Mouse (Mus musculus): ENCODE measurements at regions not wholly inside any gene's neighbourhood (a gene's known extent, or its start where the extent isn't known, plus 50 kb on each side); places are given as distances from the start of the nearest gene placed in this dataset.

DNA sequence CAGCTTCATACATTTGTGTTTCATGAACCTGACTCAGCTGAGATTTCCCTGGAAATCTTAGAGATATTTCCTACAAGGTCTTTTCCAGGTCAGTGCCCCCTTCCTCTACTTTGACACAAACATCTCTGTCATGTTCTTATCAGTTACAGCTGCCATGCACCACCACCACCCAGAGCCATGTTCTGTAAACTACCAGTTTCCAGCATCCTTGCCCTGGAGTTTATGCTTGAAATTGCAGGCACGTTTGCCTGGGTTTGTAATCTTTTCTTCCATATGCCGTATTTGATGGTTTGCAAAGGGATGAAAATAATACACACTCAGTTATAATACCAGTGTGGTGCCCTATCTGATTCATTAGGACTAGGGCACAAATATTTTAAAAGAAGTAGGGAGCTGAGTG, 176.6 kb upstream of the Hnrnpa3 start:
- no peaks in the 10 kb centered on the region for H3K36me3 ChIP-seq
- WGBS, result 80% methylated on average over 2 of the region's 2 CpGs
- ATAC-seq (ENCODE audit: low FRiP score, low read depth), result no peak
- no peak overlapping the region for H3K4me3 ChIP-seq
- H3K9ac ChIP-seq, result no peak overlapping the region
- H3K27me3 ChIP-seq (replicated peaks), result no peaks in the 10 kb centered on the region
- H3K27ac ChIP-seq, result no peak overlapping the region
- H3K4me1 ChIP-seq, result peaks cover 11% of the 10 kb centered on the region; the same call in 1 of the 2 replicates
- H3K4me2 ChIP-seq (replicated peaks), result no peak overlapping the region
- no peaks in the 10 kb centered on the region for H3K9me3 ChIP-seq

DNA sequence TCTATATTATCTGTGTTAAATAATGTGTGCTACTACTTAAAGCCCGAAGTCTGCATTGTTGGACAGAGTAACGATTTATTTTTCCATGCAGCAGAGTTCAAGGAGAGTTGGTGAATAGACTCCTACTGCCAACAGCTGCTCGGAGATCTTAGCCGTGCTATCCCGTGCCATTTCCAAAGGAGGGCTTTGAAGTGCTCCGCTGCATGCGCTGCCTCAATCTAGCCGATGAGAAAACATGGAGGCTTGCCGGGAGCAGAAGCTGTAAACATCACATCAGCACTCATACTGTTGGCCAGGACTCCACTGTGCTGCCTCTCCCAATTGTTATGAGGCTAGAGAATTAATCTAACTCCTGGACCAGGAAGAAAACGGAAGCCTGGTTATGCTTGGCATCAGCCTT, 174.1 kb upstream of the Hnrnpa3 start:
- no peak overlapping the region for H3K4me2 ChIP-seq (replicated peaks)
- no peak overlapping the region for H3K9ac ChIP-seq
- H3K27me3 ChIP-seq (replicated peaks), result no peaks in the 10 kb centered on the region
- H3K9me3 ChIP-seq, result no peaks in the 10 kb centered on the region
- no peak overlapping the region for H3K4me3 ChIP-seq
- no peak overlapping the region for H3K27ac ChIP-seq
- ATAC-seq (ENCODE audit: low FRiP score, low read depth), result no peak
- peaks cover 11% of the 10 kb centered on the region; the same call in 1 of the 2 replicates for H3K4me1 ChIP-seq
- H3K36me3 ChIP-seq, result no peaks in the 10 kb centered on the region
- 38% methylated on average over 10 of the region's 10 CpGs for WGBS

DNA sequence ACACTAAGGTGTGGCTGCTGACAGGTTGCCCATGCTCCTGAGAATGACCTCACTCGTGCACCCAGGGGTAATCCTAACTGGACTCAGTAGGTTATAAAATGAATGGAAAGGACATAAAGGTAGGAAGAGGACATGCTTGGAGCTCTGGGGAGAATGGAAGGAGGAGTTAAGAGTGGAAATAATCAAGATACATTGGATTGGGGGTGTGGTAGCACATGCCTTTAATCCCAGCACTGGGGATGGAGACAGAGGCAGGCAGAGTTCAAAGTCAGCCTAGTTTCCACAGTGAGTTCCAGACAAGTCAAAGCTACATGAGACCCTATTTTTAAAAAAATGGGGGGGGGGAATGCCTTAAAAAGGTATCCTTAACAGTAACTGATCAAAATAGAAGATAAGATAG, 167.9 kb upstream of the Hnrnpa3 start:
- Histone ChIP-seq H3K36me3 (no peaks in the 10 kb centered on the region), H3K4me2 (replicated peaks) (no peak overlapping the region), H3K9ac (no peak overlapping the region), H3K27me3 (replicated peaks) (no peaks in the 10 kb centered on the region), H3K27ac (no peak overlapping the region), H3K4me3 (no peak overlapping the region), H3K9me3 (no peaks in the 10 kb centered on the region), H3K4me1 (0 out of 2 replicates have a peak, but pooled peaks cover 4% of the 10 kb centered on the region)
- WGBS, result 95% methylated on average over 1 of the region's 1 CpGs
- no peak for ATAC-seq (ENCODE audit: low FRiP score, low read depth)

DNA sequence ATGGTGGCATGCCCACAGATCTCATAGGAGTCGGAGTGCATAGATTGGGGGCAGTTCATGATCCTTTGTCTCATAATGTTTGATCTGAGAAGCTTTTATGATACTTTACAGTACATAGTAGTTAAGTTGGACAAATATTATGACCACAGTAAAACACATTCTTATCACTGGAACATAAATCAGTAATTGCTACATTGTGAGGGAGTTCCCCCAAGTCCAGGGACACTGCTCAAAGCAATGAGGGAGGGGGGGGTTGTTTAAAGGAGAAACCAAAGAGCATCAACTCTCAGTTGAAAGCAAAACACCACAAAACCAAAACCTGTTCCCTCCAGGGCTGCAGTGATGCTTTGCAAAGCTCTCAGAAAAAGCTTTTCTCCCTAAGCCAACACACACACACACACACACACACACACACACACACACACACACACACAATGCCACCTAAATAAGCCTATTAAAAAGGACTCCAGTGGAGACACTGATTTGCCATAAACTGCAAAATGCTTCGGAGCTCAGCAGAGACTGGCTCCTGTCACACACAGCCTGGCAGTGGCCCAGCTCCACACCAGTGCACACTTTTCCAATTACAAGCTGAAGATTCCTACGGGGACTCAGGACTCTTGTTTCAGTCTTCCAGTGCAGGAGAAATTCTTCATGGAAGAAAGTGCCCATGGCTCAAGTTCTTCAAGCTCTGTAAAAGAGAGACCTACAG, 167.1 kb upstream of the Hnrnpa3 start:
- Histone ChIP-seq H3K9me3 (no peaks in the 10 kb centered on the region), H3K4me1 (0 out of 2 replicates have a peak, but pooled peaks cover 4% of the 10 kb centered on the region), H3K4me3 (no peak overlapping the region), H3K4me2 (replicated peaks) (no peak overlapping the region), H3K9ac (no peak overlapping the region), H3K27me3 (replicated peaks) (no peaks in the 10 kb centered on the region), H3K36me3 (no peaks in the 10 kb centered on the region), H3K27ac (no peak overlapping the region)
- 41% methylated on average over 3 of the region's 3 CpGs for WGBS
- ATAC-seq (ENCODE audit: low FRiP score, low read depth), result no peak

DNA sequence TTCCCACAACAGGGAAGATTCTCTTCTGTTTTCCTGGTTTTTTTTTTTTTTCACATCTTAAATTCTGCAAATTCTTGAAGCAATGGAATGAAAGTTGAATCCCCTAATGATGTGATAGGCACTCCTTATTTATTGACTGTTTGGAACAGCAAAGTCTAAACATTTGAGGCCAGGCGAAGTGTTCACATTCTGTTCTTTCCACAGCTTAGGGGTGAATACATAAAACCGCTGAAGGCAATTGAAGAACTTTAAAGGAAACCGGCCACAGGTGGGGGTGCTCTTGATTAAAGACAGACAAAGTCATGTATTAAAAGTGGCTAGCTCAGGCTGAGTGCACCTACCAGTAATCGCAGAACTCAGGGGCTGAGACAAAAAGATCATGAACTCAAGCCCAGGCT, 166.6 kb upstream of the Hnrnpa3 start:
- H3K9me3 ChIP-seq, result no peaks in the 10 kb centered on the region
- 0 out of 2 replicates have a peak, but pooled peaks cover 4% of the 10 kb centered on the region for H3K4me1 ChIP-seq
- 78% methylated on average over 4 of the region's 4 CpGs for WGBS
- H3K9ac ChIP-seq, result no peak overlapping the region
- H3K4me2 ChIP-seq (replicated peaks), result no peak overlapping the region
- H3K27me3 ChIP-seq (replicated peaks), result no peaks in the 10 kb centered on the region
- no peaks in the 10 kb centered on the region for H3K36me3 ChIP-seq
- H3K27ac ChIP-seq, result no peak overlapping the region
- no peak for ATAC-seq (ENCODE audit: low FRiP score, low read depth)
- H3K4me3 ChIP-seq, result no peak overlapping the region

DNA sequence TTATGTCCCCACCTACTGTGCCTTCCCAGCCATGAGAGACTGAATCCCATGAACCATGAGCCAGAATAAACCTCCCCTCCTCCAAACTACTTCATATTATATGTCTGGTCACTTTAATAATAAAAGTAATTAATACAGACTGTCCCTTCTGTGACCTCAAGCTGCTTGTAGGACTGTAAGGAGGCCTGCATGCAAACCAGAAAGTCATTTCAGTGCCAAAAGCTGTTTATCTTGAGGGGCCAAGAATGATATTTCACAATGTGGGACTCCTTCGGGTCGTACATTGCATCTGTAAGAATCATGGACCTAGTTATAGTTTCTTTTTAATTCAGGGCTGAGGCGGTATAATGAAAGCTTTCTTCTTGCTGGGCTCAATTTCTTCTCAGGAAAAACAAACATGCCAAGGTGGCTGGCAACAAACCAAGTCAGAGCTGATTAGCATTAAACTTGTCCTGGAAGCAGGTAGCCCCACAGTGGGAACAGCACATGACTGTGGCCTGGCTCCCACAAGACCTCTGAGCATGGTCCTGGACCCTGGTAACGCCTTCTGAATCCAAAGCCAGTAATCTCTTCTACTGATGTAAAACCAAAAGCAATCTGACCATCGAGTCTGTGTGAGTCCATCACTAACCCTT, 162.3 kb upstream of the Hnrnpa3 start:
- Histone ChIP-seq H3K27me3 (replicated peaks) (no peaks in the 10 kb centered on the region), H3K9ac (no peak overlapping the region), H3K4me2 (replicated peaks) (no peak overlapping the region), H3K36me3 (no peaks in the 10 kb centered on the region), H3K27ac (no peak overlapping the region), H3K4me3 (no peak overlapping the region), H3K9me3 (no peaks in the 10 kb centered on the region), H3K4me1 (0 out of 2 replicates have a peak, but pooled peaks cover 4% of the 10 kb centered on the region)
- 87% methylated on average over 5 of the region's 5 CpGs for WGBS
- ATAC-seq (ENCODE audit: low FRiP score, low read depth), result no peak

DNA sequence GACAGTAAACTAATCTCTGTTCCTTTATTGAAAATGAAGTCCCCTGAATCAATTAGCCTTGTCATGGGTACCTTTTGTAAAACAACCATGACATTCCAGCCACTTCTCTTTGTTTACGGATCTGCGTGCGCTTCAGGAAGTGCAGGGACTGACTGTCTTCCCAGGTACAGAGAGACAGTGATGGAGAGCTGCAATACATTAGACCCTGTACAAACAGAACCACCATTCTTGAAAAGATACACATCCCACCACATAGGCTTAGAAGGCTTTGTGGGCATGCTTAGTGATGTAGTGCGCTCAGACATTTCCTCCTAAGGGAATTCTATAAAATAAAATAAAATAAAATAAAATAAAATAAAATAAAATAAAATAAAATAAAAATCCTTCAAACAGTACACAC, 148.8 kb upstream of the Hnrnpa3 start:
- Histone ChIP-seq H3K4me3 (no peak overlapping the region), H3K9me3 (no peaks in the 10 kb centered on the region), H3K4me2 (replicated peaks) (no peak overlapping the region), H3K9ac (no peak overlapping the region), H3K27me3 (replicated peaks) (no peaks in the 10 kb centered on the region), H3K4me1 (no peaks in the 10 kb centered on the region), H3K27ac (no peak overlapping the region), H3K36me3 (no peaks in the 10 kb centered on the region)
- ATAC-seq (ENCODE audit: low FRiP score, low read depth), result no peak
- WGBS, result 48% methylated on average over 4 of the region's 4 CpGs

DNA sequence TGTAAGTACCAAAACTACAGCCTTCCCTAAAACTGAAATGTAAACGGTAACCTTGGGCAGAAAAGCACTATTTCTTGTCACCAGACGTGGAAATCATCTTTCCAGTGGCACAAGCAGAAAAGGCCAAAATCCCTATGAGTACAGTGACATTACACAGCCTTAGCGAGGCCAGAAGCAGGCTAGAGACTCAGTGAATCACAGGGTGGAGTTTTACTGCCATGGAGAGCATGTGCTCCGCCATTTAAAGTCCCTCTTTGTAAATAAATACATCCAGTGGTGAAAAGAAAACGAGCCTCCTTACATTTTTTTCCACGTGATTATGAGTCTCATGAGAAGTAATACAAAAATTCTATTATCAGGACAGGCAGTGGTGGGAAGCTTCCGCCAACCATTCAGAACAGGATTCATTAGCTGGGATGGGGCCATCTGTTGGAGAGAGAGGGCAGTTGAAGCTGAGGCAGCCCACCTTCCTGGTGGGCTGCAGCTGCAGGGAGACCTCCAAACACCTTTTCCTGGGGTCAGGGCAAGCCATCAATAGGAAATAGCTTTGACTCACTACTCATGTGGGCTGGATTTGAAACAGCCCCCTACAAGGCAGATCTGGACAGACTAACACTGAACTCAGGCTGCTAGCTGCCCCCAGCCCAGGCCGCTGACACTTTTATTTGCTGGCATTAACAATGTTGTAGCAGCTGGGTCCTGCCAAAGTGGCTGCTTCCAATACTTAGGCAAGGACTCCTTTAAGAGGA, 146.5 kb upstream of the Hnrnpa3 start:
- no peak overlapping the region for H3K9ac ChIP-seq
- H3K27ac ChIP-seq, result no peak overlapping the region
- H3K36me3 ChIP-seq, result no peaks in the 10 kb centered on the region
- H3K27me3 ChIP-seq (replicated peaks), result no peaks in the 10 kb centered on the region
- WGBS, result 53% methylated on average over 8 of the region's 8 CpGs
- H3K4me3 ChIP-seq, result no peak overlapping the region
- H3K4me1 ChIP-seq, result no peaks in the 10 kb centered on the region
- no peaks in the 10 kb centered on the region for H3K9me3 ChIP-seq
- no peak overlapping the region for H3K4me2 ChIP-seq (replicated peaks)
- ATAC-seq (ENCODE audit: low FRiP score, low read depth), result no peak

DNA sequence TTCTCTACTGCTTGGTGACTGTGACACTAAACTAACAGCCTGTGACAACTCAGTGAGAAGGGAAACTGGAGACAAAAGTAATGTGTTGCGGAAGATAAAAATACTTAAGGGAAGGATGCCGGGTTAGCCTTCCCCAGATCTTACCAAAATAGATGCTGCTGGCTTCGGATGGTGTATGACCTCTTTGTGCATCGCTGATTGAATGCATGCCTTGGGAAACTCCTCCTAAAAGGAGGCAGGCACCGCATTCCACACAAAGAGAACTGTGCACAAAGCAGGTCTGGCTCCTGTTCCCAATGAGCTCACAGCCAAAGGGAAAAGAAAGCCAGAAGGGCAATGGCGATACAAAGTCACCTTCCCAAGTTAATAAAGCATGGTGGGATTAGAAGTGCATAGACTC, 144.9 kb upstream of the Hnrnpa3 start:
- H3K4me2 ChIP-seq (replicated peaks), result no peak overlapping the region
- H3K27ac ChIP-seq, result no peak overlapping the region
- WGBS, result 64% methylated on average over 6 of the region's 6 CpGs
- no peak overlapping the region for H3K9ac ChIP-seq
- no peaks in the 10 kb centered on the region for H3K4me1 ChIP-seq
- H3K9me3 ChIP-seq, result no peaks in the 10 kb centered on the region
- H3K4me3 ChIP-seq, result no peak overlapping the region
- H3K27me3 ChIP-seq (replicated peaks), result no peaks in the 10 kb centered on the region
- ATAC-seq (ENCODE audit: low FRiP score, low read depth), result no peak
- no peaks in the 10 kb centered on the region for H3K36me3 ChIP-seq

DNA sequence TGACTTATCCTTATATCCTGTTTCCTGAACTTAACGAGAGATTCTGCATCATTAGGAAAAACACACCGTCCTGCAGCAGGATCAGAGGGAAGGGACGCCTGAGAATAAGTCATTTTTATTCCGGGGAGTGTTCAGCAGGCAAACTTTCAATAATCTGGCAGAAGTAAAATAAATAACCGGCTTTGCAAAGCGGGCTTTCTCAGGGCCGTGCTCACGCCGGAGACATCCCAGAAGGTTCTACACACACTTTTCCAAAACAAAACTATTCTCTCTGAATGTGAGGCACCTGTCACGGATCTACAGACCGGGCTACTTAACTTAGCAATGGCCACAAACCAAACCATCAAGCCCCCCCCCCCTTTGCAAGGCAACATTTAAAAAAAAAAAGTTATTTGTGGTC, 142.8 kb upstream of the Hnrnpa3 start:
- WGBS, result 72% methylated on average over 11 of the region's 11 CpGs
- Histone ChIP-seq H3K36me3 (no peaks in the 10 kb centered on the region), H3K27ac (no peak overlapping the region), H3K4me3 (no peak overlapping the region), H3K9me3 (no peaks in the 10 kb centered on the region), H3K4me2 (replicated peaks) (no peak overlapping the region), H3K9ac (no peak overlapping the region), H3K27me3 (replicated peaks) (no peaks in the 10 kb centered on the region), H3K4me1 (no peaks in the 10 kb centered on the region)
- ATAC-seq (ENCODE audit: low FRiP score, low read depth), result no peak

DNA sequence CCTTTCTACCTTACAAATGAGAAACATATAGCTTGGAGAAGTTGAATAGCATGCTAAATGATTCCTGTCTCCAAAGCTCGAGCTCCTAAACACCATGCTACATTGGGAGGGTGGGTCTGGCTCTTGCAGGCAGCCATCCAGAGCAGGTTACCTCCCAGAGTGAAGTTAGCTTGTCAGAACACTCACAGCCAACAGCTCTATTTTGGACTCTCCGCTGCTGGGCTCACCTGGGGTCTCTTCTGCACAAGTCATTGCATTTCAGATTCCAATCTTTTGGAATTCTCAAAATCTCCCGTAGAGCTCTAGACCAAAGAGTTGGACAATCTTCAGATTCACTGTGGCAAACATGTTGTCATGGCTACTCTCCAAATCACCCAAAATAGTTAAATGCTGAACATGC, 142.0 kb upstream of the Hnrnpa3 start:
- WGBS, result 81% methylated on average over 3 of the region's 3 CpGs

DNA sequence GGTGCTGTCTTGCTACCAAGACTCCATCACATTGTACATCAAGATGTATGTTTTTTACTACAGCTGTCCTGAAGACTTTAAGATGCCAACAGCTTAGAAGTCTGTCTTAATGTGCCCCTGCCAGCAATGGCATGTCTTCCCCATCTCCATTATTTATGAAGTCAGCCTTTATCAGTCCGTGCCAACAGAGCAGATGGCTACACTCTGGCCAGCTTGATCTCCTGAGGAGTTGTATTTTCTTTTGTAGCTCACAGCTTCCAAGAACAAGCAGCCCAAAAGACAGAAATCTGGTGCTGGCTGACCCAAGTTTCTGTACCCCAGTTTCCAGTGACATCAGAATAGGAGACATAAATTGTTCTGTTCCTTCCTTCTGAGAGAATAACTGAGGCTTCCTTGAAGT, 140.5 kb upstream of the Hnrnpa3 start:
- no peaks in the 10 kb centered on the region for H3K9me3 ChIP-seq
- no peak overlapping the region for H3K27ac ChIP-seq
- no peaks in the 10 kb centered on the region for H3K36me3 ChIP-seq
- H3K4me3 ChIP-seq, result no peak overlapping the region
- H3K4me1 ChIP-seq, result no peaks in the 10 kb centered on the region
- no peak overlapping the region for H3K9ac ChIP-seq
- 63% methylated on average over 1 of the region's 1 CpGs for WGBS
- no peaks in the 10 kb centered on the region for H3K27me3 ChIP-seq (replicated peaks)
- no peak overlapping the region for H3K4me2 ChIP-seq (replicated peaks)
- ATAC-seq (ENCODE audit: low FRiP score, low read depth), result no peak

More for the DNA sequence above, 142.0 kb upstream of the Hnrnpa3 start:
- Histone ChIP-seq H3K4me1 (no peaks in the 10 kb centered on the region), H3K9me3 (no peaks in the 10 kb centered on the region), H3K4me2 (replicated peaks) (no peak overlapping the region), H3K4me3 (no peak overlapping the region), H3K36me3 (no peaks in the 10 kb centered on the region), H3K27me3 (replicated peaks) (no peaks in the 10 kb centered on the region), H3K27ac (no peak overlapping the region), H3K9ac (no peak overlapping the region)
- no peak for ATAC-seq (ENCODE audit: low FRiP score, low read depth)

Data from neural tube, embryonic 12.5 days (tissue).